Mouse (Mus musculus): ENCODE data around the gene Trap1a. TPM values are rescaled to one million over a fixed set of nuclear protein-coding genes. Genes with fewer than 3 reads are reported as not detected.

The Trap1a gene
- polyA plus RNA-seq, 1 experiment: 4.1 TPM

DNA sequence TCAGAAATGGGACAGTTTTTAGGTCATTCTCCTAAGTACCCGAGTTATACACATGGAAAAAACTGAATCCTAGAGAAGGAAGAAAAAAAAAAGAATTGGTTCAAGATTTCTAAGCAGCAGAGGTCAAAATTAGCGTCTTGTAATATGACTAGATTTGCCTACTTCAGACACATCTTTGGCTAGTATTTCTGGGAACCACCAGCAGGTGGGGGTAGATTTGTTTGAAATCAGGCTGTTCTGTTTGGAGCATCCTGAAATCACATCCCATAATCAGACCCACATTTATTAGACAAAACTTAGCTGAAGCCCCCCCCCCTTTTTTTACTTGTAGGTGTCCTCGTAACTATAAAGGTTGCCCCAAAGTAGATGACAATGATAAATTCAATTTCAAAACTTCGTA is 35.6 kb downstream of the Trap1a start:
- Histone ChIP-seq H3K36me3 (ENCODE audit: control insufficient read depth, insufficient read depth, low read length) (no peaks in the 10 kb centered on the region), H3K4me3 (ENCODE audit: control insufficient read depth, low read depth, low read length) (no peak overlapping the region), H3K27ac (ENCODE audit: control insufficient read depth, insufficient read depth, low read depth, low read length) (no peak overlapping the region), H3K4me1 (ENCODE audit: control insufficient read depth, insufficient read depth, low read length) (no peaks in the 10 kb centered on the region), H3K27me3 (ENCODE audit: control insufficient read depth, insufficient read depth, low read length) (no peaks in the 10 kb centered on the region)
- TF ChIP-seq POLR2A (IDR thresholded peaks at IDR 0.05; ENCODE audit: control insufficient read depth, low read depth, low read length) (no peak), CTCF (IDR thresholded peaks at IDR 0.05; ENCODE audit: control insufficient read depth, insufficient read depth, insufficient replicate concordance, low read depth, low read length) (no peak)

DNA sequence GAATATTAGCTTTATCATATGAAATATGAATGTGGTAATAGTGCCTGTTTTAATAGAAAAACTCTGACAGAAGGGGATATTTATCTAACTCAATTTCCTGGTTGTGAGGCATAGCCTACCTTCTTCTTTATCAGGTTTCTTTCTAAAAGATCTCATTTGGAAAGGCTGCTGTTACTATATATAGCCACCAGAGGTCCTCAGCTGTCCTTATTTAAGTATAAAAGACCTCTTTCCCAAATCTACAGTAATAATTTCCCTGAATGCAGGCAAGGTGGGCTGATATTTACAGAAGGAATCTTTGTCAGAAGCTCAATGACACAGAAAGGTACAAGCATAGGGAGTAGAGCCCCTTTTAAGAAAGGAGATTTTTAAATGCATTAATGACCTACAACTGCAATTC is 39.2 kb downstream of the Trap1a start:
- Histone ChIP-seq H3K36me3 (ENCODE audit: control insufficient read depth, insufficient read depth, low read length) (no peaks in the 10 kb centered on the region), H3K4me1 (ENCODE audit: control insufficient read depth, insufficient read depth, low read length) (no peaks in the 10 kb centered on the region), H3K27ac (ENCODE audit: control insufficient read depth, insufficient read depth, low read depth, low read length) (no peak overlapping the region), H3K27me3 (ENCODE audit: control insufficient read depth, insufficient read depth, low read length) (no peaks in the 10 kb centered on the region), H3K4me3 (ENCODE audit: control insufficient read depth, low read depth, low read length) (no peak overlapping the region)
- no peak for TF ChIP-seq CTCF (IDR thresholded peaks at IDR 0.05; ENCODE audit: control insufficient read depth, insufficient read depth, insufficient replicate concordance, low read depth, low read length)
- TF ChIP-seq POLR2A (IDR thresholded peaks at IDR 0.05; ENCODE audit: control insufficient read depth, low read depth, low read length): no peak

Other genes starting within 250 kb of the Trap1a start
- 0.90 and 1.4 TPM in 2 replicates for gene Serpina7, start 248.4 kb upstream of the Trap1a start, polyA plus RNA-seq (2012; rRNA removed)
- gene 4930513O06Rik, start 247.4 kb upstream of the Trap1a start, polyA plus RNA-seq (2012; rRNA removed): 4.3 and 6.1 TPM in 2 replicates
- gene 4933428M09Rik, start 154.5 kb upstream of the Trap1a start, polyA plus RNA-seq (2012; rRNA removed): 18.0 and 21.0 TPM in 2 replicates
- gene Mum1l1, start 123.6 kb upstream of the Trap1a start, polyA plus RNA-seq (2012; rRNA removed): 9.6 and 12.7 TPM in 2 replicates
- gene D330045A20Rik, start 146.7 kb downstream of the Trap1a start, polyA plus RNA-seq (2012; rRNA removed): 0.25 and 0.26 TPM in 2 replicates
- gene Rnf128, start 229.6 kb downstream of the Trap1a start, polyA plus RNA-seq (2012; rRNA removed): 1.7 and 2.3 TPM in 2 replicates

Data from testis, adult 2 months (tissue).